Mouse (Mus musculus): ENCODE measurements around the gene Efhd2. TPM values are rescaled to one million over a fixed set of nuclear protein-coding genes. Genes with fewer than 3 reads are reported as not detected.

Gene Efhd2
- total and polyA plus RNA-seq, 2 experiments from 2014 or later: 38.8 to 49.0 TPM

DNA sequence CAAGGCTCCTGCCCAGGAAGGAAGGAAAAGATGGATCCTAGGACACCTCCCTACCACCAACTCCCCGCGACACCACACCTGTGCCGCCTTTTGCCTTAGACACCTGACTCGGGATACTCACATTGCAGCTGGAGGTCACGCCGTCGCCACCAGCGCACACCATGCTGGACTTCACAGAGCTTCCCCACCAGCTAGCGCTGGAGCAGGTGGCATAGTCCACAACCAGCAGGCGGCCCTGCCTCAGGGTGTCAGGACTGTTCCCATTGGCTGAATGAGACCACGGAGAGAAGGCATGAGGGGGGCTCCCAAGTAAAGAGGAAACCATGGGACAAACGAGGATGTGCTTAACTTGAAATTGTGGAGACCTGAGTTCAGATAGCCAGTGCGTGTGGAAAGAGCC, 55.9 kb downstream of the Efhd2 start:
- Histone ChIP-seq H3K4me3 (ENCODE audit: low read depth, low read length) (no peak overlapping the region), H3K27me3 (ENCODE audit: insufficient read depth, low read length) (no peaks in the 10 kb centered on the region), H3K36me3 (ENCODE audit: insufficient read depth, low read length) (peaks cover 5% of the 10 kb centered on the region; the same call in 1 of the 2 replicates), H3K27ac (ENCODE audit: low read depth, low read length) (no peak overlapping the region), H3K9ac (replicated peaks; ENCODE audit: low read length, poor library complexity, severe bottlenecking) (no peak overlapping the region), H3K4me2 (ENCODE audit: low read depth, low read length, poor library complexity, severe bottlenecking) (no peak overlapping the region), H3K4me1 (ENCODE audit: insufficient read depth, low read length) (no peaks in the 10 kb centered on the region), H3K9me3 (ENCODE audit: low read length) (no peaks in the 10 kb centered on the region)
- ATAC-seq (ENCODE audit: low FRiP score) (no peak), DNase-seq (ENCODE audit: low spot score) (no peak)
- 93% methylated on average over 13 of the region's 13 CpGs for WGBS
- no peak for TF ChIP-seq CTCF (IDR thresholded peaks at IDR 0.05)

DNA sequence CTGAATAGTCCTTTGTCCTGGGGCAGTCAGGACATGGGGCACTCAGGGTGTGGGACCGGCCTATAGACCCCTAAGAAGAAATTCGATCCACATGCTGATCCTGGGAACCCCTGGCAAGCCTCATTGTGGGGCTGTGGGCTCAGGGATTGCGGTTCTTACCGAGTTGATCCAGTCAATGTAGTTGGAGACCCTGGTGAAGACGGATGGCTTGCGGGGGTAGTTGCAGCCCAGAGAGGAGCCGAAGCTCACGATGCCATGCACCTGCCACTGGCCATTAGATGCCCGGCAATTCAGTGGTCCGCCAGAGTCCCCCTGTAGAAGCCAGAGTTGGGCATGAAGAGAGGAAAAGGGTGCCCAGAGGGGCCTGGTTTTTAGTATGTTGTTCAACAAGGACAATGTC, 57.0 kb downstream of the Efhd2 start:
- DNase-seq (ENCODE audit: low spot score): no peak
- 51% methylated on average over 10 of the region's 10 CpGs for WGBS
- H3K4me1 ChIP-seq (ENCODE audit: insufficient read depth, low read length): no peaks in the 10 kb centered on the region
- H3K9ac ChIP-seq (replicated peaks; ENCODE audit: low read length, poor library complexity, severe bottlenecking): no peak overlapping the region
- H3K9me3 ChIP-seq (ENCODE audit: low read length): no peaks in the 10 kb centered on the region
- no peak for TF ChIP-seq CTCF (IDR thresholded peaks at IDR 0.05)
- no peak overlapping the region for H3K4me3 ChIP-seq (ENCODE audit: low read depth, low read length)
- no peak overlapping the region for H3K27ac ChIP-seq (ENCODE audit: low read depth, low read length)
- H3K27me3 ChIP-seq (ENCODE audit: insufficient read depth, low read length): no peaks in the 10 kb centered on the region
- no peak overlapping the region for H3K4me2 ChIP-seq (ENCODE audit: low read depth, low read length, poor library complexity, severe bottlenecking)
- H3K36me3 ChIP-seq (ENCODE audit: insufficient read depth, low read length): peaks cover 14% of the 10 kb centered on the region
- no peak for ATAC-seq (ENCODE audit: low FRiP score)

DNA sequence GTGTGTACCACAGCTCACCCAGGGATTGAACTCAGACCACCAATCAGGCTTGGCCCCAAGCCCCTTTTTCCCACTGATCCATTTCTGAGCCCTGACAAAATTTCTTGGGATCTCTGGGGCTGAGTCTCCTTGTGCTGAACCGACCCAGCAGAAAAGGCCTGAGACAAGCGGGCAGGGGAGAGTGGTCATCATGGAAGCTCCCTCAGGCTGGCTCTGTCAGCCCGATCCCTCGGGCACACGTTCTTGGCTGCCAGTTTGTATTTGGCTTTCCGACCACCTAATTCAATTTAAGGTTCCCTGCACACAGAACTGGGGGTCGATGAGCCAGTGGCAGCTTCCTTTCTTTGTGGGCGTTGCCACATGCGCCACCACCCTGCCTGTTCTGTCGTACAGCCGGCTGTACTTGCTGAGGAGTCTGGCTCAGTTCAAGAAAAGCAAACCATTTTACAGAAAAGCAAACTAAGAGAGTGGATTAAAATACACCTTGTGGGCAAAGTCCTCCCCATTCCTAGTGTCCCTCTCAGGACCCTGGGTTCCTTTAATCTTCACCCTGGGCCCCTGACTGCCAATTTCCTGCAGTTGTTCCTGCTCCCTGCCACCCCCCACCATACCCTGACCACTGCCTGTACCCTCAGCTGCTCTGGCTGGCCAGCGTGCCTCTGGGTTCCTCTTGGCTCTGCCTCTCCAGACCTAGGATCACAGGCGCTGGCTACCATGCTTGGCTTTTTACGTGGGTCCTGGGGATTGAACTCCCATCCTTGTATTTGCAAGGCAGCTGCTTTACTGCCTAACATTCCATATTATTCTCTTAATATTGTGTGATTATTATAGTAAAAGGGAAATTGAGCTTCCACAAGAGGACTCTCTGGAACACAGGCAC, 57.7 kb downstream of the Efhd2 start:
- H3K27ac ChIP-seq (ENCODE audit: low read depth, low read length): no peak overlapping the region
- H3K9ac ChIP-seq (replicated peaks; ENCODE audit: low read length, poor library complexity, severe bottlenecking): no peak overlapping the region
- no peak for ATAC-seq (ENCODE audit: low FRiP score)
- no peaks in the 10 kb centered on the region for H3K4me1 ChIP-seq (ENCODE audit: insufficient read depth, low read length)
- no peak for TF ChIP-seq CTCF (IDR thresholded peaks at IDR 0.05)
- no peaks in the 10 kb centered on the region for H3K9me3 ChIP-seq (ENCODE audit: low read length)
- WGBS: 59% methylated on average over 14 of the region's 14 CpGs
- DNase-seq (ENCODE audit: low spot score): no peak
- H3K4me2 ChIP-seq (ENCODE audit: low read depth, low read length, poor library complexity, severe bottlenecking): no peak overlapping the region
- no peak overlapping the region for H3K4me3 ChIP-seq (ENCODE audit: low read depth, low read length)
- H3K27me3 ChIP-seq (ENCODE audit: insufficient read depth, low read length): no peaks in the 10 kb centered on the region
- peaks cover 21% of the 10 kb centered on the region for H3K36me3 ChIP-seq (ENCODE audit: insufficient read depth, low read length)

- H3K9ac ChIP-seq (replicated peaks; ENCODE audit: low read length, poor library complexity, severe bottlenecking): no peak overlapping the region
- 71% methylated on average over 7 of the region's 7 CpGs for WGBS
- H3K4me3 ChIP-seq (ENCODE audit: low read depth, low read length): no peak overlapping the region
- no peaks in the 10 kb centered on the region for H3K9me3 ChIP-seq (ENCODE audit: low read length)
- no peaks in the 10 kb centered on the region for H3K4me1 ChIP-seq (ENCODE audit: insufficient read depth, low read length)
- no peak overlapping the region for H3K4me2 ChIP-seq (ENCODE audit: low read depth, low read length, poor library complexity, severe bottlenecking)
- no peak for TF ChIP-seq CTCF (IDR thresholded peaks at IDR 0.05)
- ATAC-seq (ENCODE audit: low FRiP score): no peak
- no peaks in the 10 kb centered on the region for H3K27me3 ChIP-seq (ENCODE audit: insufficient read depth, low read length)
- peak; percentile 26 for DNase-seq (ENCODE audit: low spot score)
- H3K27ac ChIP-seq (ENCODE audit: low read depth, low read length): no peak overlapping the region
- peaks cover 28% of the 10 kb centered on the region for H3K36me3 ChIP-seq (ENCODE audit: insufficient read depth, low read length)
These were observed 58.5 kb downstream of the Efhd2 start for GRCm38 (mm10) chr4:141816267-141816666.

- Histone ChIP-seq H3K9me3 (ENCODE audit: low read length) (no peaks in the 10 kb centered on the region), H3K36me3 (ENCODE audit: insufficient read depth, low read length) (peaks cover 73% of the 10 kb centered on the region), H3K4me1 (ENCODE audit: insufficient read depth, low read length) (no peaks in the 10 kb centered on the region), H3K4me2 (ENCODE audit: low read depth, low read length, poor library complexity, severe bottlenecking) (no peak overlapping the region), H3K4me3 (ENCODE audit: low read depth, low read length) (no peak overlapping the region), H3K27me3 (ENCODE audit: insufficient read depth, low read length) (no peaks in the 10 kb centered on the region), H3K27ac (ENCODE audit: low read depth, low read length) (no peak overlapping the region), H3K9ac (replicated peaks; ENCODE audit: low read length, poor library complexity, severe bottlenecking) (no peak overlapping the region)
- ATAC-seq (ENCODE audit: low FRiP score) (no peak), DNase-seq (ENCODE audit: low spot score) (no peak)
- no peak for TF ChIP-seq CTCF (IDR thresholded peaks at IDR 0.05)
- WGBS: 96% methylated on average over 7 of the region's 7 CpGs
These were observed 63.3 kb downstream of the Efhd2 start for GRCm38 (mm10) chr4:141811375-141811774.

DNA sequence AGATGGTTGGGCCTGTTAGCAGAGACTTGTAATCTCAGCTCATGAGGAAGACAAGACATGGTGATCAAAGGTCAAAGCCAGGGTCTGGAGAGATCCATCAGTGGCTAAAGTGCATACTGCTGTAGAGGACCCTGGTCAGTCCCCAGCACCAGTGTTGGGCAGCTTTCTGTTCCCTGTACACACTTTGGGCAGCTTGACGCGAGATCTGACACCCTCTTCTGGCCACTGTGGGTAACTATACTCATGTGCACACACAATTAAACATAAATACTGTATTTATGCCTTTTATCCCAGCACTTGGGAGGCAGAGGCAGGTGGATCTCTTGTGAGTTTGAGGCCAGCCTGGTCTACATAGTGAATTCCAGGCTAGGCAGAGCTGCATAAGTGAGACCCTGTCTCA, 63.7 kb downstream of the Efhd2 start:
- no peaks in the 10 kb centered on the region for H3K9me3 ChIP-seq (ENCODE audit: low read length)
- ATAC-seq (ENCODE audit: low FRiP score) (no peak), DNase-seq (ENCODE audit: low spot score) (no peak)
- no peaks in the 10 kb centered on the region for H3K27me3 ChIP-seq (ENCODE audit: insufficient read depth, low read length)
- no peaks in the 10 kb centered on the region for H3K4me1 ChIP-seq (ENCODE audit: insufficient read depth, low read length)
- 98% methylated on average over 2 of the region's 2 CpGs for WGBS
- no peak overlapping the region for H3K4me2 ChIP-seq (ENCODE audit: low read depth, low read length, poor library complexity, severe bottlenecking)
- no peak overlapping the region for H3K4me3 ChIP-seq (ENCODE audit: low read depth, low read length)
- TF ChIP-seq CTCF (IDR thresholded peaks at IDR 0.05): no peak
- H3K36me3 ChIP-seq (ENCODE audit: insufficient read depth, low read length): peaks cover 77% of the 10 kb centered on the region
- H3K27ac ChIP-seq (ENCODE audit: low read depth, low read length): no peak overlapping the region
- no peak overlapping the region for H3K9ac ChIP-seq (replicated peaks; ENCODE audit: low read length, poor library complexity, severe bottlenecking)

Measured in midbrain, postnatal 0 days (tissue).